In the genomic region with DNA sequence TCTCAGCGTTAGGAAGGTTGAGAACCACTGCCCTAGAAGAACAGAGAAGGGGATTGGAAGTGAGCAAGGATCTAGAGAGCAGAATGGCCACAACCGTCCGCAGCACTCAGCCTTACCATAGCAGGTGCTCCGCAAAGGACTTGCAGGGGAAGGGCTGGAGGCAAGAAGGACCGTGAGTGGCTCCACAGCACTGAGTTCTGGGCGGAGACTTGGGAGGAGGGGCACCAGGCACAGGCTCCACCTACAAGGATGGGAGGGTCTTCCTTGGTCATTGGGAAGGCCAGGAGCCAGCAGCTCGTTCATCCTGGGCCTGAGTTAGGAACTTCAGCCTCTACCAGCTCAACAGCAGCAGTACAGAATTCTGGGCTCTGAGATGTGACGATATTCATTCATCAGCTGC, we compare ENCODE assay signal across 24 mouse cellular contexts. TPM values are rescaled to one million over a fixed set of nuclear protein-coding genes. Genes with fewer than 3 reads are reported as not detected.
A peak's percentile ranks its signal among the peaks of the same experiment; 100 is the strongest.
DNase-seq lines count a peak whose midpoint lies in the region.
"Had no signal": no experiment of that assay in that cellular context is flagged by ENCODE, and none has a peak within 500 bp of the region (broad histone marks: within the 10 kb centered on the region; RNA-seq: fewer than 3 reads in every experiment).

No protein-coding gene starts in this region.

- intact Hi-C loops in left cerebral cortex, postnatal 4 days (cut with DNase I): loop anchor here (5.0 kb wide), 1 partner anchor 554 kb away; no protein-coding TSS in a partner anchor

- peak; percentile 67 for DNase-seq in left cerebral cortex, postnatal 4 days
- no peak for DNase-seq in left cerebral cortex, adult 8-10 months (ENCODE audit: low spot score in 2 of 2)
- DNase-seq in retina, postnatal 1 day: peak; percentile 57
- DNase-seq in retina, embryonic 14.5 days (ENCODE audit: low spot score): no peak
- DNase-seq in ZHBTc4 (ENCODE audit: low read depth, low spot score): peak; percentile 65
- no peak for DNase-seq in spleen, postnatal 10 days (ENCODE audit: low spot score in 2 of 2)
- no peak for DNase-seq in adrenal gland, postnatal 10 days
- DNase-seq: adrenal gland, postnatal 36 days; B cell, adult 2 months; cerebellum, adult 8-10 months; kidney, adult 9 months; kidney, postnatal 14 days; layer of hippocampus, adult 9-11 months; lung, embryonic 14.5 days; lung, postnatal 36 days; right cerebral cortex, postnatal 14 days; thymus, postnatal 25 days had no signal

RNA-seq across cellular contexts. Expression of a gene that starts 7.9 kb away (rescaled TPM):
- 10 to 100 TPM; 20.4 to 24.1 TPM for total RNA-seq in left cerebral cortex, postnatal 4 days (2021)
- total RNA-seq in left cerebral cortex, adult 8-10 months (2022): 10 to 100 TPM in 3 of 4 experiments, 1 to 10 TPM in 1; 9.2 to 16.2 (median 14.2) TPM
- total RNA-seq in adrenal gland, postnatal 10 days (2021): under 1 TPM in 1 of 2 experiments, not detected in 1; 0.67 TPM
- total RNA-seq: adrenal gland, adult 18-20 months; adrenal gland, postnatal 36 days; G1E; granulocyte monocyte progenitor cell, adult 5-6 weeks; heart, postnatal 25 days; liver, adult 2 months had no signal

RNA-seq across cellular contexts. Expression of a gene that starts 32.5 kb away (rescaled TPM):
- total RNA-seq in left cerebral cortex, postnatal 4 days (2021): 100 to 1,000 TPM; 171 to 184 TPM
- total RNA-seq in left cerebral cortex, adult 8-10 months (2022): 100 to 1,000 TPM; 393 to 440 (median 417) TPM
- total RNA-seq in adrenal gland, postnatal 10 days (2021): 10 to 100 TPM in 1 of 2 experiments, 1 to 10 TPM in 1; 6.7 to 12.4 TPM
- total RNA-seq: G1E; granulocyte monocyte progenitor cell, adult 5-6 weeks; heart, postnatal 25 days; liver, adult 2 months had no signal

RNA-seq across cellular contexts. Expression of a gene that starts 49.9 kb away (rescaled TPM):
- not detected for total RNA-seq in left cerebral cortex, postnatal 4 days (2021)
- total RNA-seq in left cerebral cortex, adult 8-10 months (2022): not detected
- total RNA-seq in adrenal gland, postnatal 10 days (2021): under 1 TPM; 0.12 to 0.18 TPM
- total RNA-seq: G1E; gastrocnemius, postnatal 14 days; granulocyte monocyte progenitor cell, adult 5-6 weeks; heart, postnatal 25 days; left cerebral cortex, postnatal 14 days had no signal

Comparison
In these comparisons a context has a peak if more than half of its experiments do, and no peak if none do; other contexts are left out.
1. DNase-seq: peak in left cerebral cortex, postnatal 4 days (single experiment), retina, postnatal 1 day (single experiment) and ZHBTc4 (single experiment); none in left cerebral cortex, adult 8-10 months (0 of 2), retina, embryonic 14.5 days (single experiment), spleen, postnatal 10 days (0 of 2) and adrenal gland, postnatal 10 days (single experiment).
2. RNA of a gene that starts 7.9 kb away (total RNA-seq): 20.4 to 24.1 TPM in left cerebral cortex, postnatal 4 days and 9.2 to 16.2 TPM in left cerebral cortex, adult 8-10 months; 0.67 TPM in adrenal gland, postnatal 10 days; every median in the first group is over 4 times any median in the second.
3. RNA of a gene that starts 32.5 kb away (total RNA-seq): 393 to 440 TPM in left cerebral cortex, adult 8-10 months and 171 to 184 TPM in left cerebral cortex, postnatal 4 days; 6.7 to 12.4 TPM in adrenal gland, postnatal 10 days; every median in the first group is over 10 times any median in the second.